Mouse (Mus musculus): Measurements from ENCODE around the gene Gfra1.

The Gfra1 gene

DNA sequence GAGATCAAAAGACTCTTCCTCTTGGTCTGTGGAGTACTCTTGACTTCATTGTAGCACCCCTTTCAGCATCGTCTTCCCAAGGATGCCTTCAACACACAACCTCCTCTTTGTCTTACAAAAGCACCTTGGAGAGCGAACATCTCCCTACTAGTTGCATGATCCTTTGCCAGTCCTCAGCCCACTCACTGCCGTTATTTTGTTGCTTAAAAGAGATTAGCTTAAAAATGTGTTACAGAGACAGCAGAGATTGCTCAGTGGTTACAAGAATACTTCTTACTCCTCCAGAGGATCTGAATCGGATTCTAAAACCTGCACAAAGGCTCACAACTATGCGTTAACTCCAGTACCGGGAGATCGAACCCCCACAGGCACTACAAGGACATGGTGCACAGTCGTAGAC lies 205.5 kb downstream of the Gfra1 start:
- DNase-seq, result no peak

DNA sequence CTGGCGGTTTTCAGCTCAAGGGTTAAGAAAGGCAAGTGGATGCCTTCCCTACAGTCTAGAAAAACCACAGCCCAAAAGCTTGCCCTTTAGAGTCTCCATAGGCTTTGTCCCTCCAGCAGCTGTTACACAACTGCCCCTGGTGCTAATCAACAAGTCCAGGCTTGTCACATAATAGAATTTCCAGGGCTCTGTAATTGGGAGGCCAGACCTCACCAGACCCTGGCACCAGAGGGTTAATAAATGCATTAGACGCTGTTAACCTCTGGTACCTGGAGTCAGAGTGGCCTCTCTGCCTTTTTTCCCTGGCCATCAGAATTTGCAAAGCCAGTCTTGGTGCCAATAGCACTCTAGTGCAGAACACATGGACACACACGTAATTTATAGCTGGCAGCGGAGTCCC lies 211.6 kb downstream of the Gfra1 start:
- no peak for DNase-seq

DNA sequence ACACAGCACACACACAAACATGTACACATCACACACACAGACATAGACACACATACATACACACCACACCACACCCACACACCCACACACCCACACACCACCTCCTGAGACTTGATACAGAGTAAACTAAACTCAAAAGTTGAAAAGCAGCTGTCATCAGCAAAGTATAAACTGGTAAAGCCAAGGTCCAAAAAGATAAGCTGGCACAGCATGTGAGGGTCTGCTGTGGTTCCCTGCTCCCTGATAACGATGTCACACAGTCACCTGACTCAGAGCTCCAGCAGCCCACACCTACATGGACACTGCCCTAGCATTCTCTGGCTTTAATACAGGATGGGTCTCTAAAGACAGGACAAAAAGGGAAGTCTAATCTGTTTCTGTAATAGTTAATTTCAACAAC lies 212.1 kb downstream of the Gfra1 start:
- no peak for DNase-seq

DNA sequence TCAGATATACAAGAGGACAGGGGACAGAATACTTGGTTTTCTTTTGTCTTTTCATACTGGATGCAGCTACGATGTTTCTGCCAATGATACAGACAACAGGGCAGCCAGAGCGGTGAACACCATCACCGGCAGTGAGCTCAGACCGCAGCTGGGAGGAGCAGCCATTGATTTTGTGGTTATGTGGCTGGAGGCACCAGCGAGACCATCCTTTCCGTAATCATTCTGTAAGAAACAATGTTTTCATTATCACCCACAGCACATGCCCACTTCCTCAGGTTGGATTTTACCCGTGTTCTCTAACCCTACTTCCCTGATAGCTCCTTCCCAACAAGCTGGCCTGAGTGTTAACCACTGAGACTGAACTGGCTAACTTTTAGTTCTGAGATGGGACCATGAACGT lies 217.4 kb downstream of the Gfra1 start:
- DNase-seq, result no peak

DNA sequence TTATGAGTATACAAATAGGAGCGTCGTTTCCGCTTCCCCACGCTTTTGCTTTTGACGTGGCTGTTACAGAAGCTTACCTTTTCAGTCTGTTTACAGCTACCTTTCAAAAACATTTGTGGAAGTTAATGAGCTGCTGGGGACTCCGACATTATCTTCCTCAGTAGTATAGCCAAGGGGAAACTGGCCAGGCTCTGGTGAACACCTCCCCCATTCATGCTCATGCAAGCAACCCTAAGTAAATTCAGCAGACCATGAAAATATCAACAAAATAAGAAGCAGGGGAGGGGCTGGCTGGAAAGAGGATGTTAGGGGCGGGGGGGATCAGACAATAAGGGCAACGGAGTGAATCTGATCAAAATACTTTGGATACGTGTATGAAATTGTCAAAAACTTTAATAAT lies 228.0 kb downstream of the Gfra1 start:
- DNase-seq, result no peak

GRCm38 (mm10) chr19:58226882-58227281 lies 228.8 kb downstream of the Gfra1 start:
- DNase-seq, result no peak

- no peak for DNase-seq
Observed at GRCm38 (mm10) chr19:58220061-58220831, 235.5 kb downstream of the Gfra1 start.

DNA sequence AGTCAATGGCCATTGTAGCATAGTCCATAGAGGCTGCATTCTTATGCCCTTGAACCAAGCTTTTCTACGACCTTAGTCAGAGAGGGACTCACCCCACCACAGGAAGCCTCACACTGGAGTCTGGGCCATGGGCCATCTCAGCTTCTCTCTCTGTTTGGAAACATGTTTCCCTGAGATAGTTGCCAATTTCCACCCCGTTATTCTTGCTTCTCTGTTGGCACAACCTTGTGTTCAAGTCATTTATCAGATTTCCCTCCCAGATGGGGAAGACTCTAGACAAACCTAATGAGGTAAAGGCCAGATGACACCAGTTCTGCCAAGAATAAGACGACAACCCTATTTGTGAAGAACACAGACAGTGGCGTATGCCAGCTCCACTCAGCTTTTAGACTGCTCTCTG lies 238.1 kb downstream of the Gfra1 start:
- no peak for DNase-seq

DNA sequence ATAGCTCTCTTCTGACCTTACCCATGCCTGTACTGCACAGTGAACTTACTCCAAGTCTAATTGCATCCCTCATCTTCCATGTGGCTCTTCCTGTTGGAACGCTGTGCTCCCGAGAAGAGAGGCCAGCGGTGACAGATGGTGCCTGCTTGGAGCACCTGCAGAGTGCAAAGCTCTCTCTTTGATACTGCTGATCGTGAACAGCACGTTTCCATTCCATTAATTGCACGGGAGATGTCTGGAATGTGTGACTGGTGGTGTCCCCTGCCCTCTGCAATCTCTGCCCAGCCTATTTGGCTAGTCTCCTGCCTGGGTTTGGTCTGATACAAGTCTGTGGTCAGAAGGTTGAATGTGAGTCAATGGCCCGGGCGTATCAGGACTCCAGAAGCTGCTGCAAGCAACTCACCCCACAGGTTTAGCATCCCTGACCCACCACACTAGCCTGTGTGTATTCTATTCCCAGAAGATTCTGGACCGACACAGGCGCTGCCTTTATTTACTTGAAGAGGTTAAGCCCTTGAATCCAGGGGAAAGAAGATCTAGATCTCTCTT lies 249.1 kb downstream of the Gfra1 start:
- peak; percentile 4 for DNase-seq

DNA sequence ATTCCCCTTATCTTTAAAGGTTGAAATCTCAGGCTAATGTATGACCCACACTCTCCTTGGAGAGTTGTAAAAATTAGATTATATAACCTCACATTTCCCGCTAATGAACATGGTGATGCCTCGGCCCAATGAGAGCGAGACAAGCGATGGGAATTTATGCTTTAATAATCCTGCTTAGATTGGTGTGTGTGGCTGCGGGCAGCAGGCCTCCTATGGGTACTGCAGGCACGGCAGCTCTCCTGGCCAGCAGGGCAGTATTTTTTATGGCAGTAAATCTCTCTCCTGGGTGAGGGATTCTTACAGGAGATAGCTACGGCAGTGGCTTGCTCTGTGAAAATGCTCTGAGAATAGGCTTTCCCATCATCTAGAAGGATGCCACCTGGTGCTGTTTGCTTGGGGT lies 250.2 kb downstream of the Gfra1 start:
- DNase-seq, result no peak

DNA sequence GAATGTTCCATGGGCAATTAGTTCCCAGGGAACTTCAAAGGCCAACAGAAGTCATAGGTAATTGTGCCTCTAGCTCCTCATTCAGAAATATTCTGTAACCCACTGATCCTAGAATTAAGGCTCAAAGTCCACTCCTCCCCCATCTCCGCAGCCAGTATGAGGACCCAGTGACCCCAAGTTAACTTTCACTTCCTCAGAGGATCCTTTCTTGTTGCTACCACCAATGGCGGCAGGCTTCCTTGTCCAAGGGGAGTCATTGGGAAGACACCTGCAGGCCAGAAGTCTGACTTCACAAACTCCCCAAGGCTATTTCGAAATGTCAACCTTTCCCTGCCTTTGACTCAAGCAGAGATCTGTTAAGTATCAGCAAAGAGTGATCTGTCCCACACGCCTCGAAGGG lies 253.1 kb downstream of the Gfra1 start:
- DNase-seq, result no peak

GRCm38 (mm10) chr19:58199679-58200078 lies 256.0 kb downstream of the Gfra1 start:
- DNase-seq, result no peak

DNA sequence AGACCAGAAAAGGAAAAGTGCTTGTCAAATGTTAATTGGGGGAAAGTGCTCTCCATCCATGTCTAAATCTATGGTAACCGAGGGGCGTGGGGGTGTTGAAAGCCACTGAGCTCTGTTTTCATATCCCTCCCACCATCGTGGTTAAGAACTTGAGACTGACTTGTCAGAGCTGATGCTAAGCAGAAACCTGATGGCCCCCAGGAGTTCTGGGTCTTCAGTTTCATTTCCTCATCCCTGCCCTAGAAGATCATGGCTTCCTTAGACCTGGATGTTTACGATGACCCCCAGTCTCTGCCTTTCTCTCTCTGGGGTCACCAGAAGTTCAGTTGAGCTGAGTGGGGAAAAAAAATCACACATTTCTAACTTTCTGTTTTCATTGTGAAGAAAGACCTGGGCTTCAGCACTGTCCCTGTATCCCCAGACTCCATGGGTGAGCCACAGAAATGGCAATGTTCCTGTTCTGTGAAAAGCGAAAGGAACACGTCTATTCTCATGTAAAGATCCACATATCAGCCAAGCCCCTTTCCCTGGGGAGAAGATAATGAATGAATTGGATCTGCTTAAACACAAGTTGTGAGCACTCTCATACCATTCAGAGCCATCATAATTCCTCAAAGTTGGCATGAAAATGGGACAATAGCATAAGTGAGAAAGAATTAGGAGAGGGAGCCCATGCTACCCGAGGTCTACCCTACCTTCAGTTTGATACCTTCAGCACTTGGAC lies 261.8 kb downstream of the Gfra1 start:
- DNase-seq, result no peak

GRCm38 (mm10) chr19:58190947-58191346 lies 264.8 kb downstream of the Gfra1 start:
- DNase-seq, result no peak

DNA sequence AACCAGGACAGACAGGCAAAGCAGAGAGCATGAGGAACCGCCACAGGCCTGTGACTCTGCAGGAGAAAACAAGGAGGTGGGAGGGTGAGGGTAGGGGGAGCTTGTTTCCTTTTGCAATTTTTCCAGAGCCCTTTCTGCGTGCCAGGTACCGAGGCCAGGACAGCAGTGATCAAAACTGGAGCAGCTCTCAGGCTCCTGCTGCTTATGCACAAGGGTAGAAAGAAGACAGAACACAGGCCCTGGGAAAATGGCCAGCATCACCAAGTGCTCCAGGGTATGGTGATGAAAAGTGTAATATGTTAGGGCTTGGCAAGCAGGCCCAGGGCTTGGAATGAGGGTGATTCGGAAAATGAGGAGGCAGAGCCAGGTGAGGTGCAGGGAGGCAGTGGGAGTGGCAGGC lies 269.2 kb downstream of the Gfra1 start:
- DNase-seq, result no peak
